Mouse (Mus musculus) cerebellum, adult 11-12 months (tissue): ENCODE measurements around the gene Kcng4.

Experiments
- DNase-seq: peaks from one replicate; pipeline ENCODE4 v3.0.0; 2022

Gene Kcng4

GRCm38 (mm10) chr8:119612471-119612870 lies 23.0 kb downstream of the Kcng4 start, which contains the start of gene Adad2:
TSS of gene Adad2 (plus strand) at chr8:119612747.
- no peak for DNase-seq

GRCm38 (mm10) chr8:119606224-119606623 lies 29.3 kb downstream of the Kcng4 start:
- no peak for DNase-seq

- peak; percentile 91 for DNase-seq
These were observed 30.5 kb downstream of the Kcng4 start, which contains the start of gene Taf1c for GRCm38 (mm10) chr8:119604996-119605395. TSS of gene Taf1c (minus strand) at chr8:119605222.

- no peak for DNase-seq
These were observed 31.1 kb downstream of the Kcng4 start for GRCm38 (mm10) chr8:119604398-119604803.

GRCm38 (mm10) chr8:119603771-119604170 lies 31.7 kb downstream of the Kcng4 start:
- no peak for DNase-seq

- DNase-seq, result no peak
These were observed 44.0 kb downstream of the Kcng4 start for GRCm38 (mm10) chr8:119591456-119591855.

GRCm38 (mm10) chr8:119590348-119590747 lies 45.1 kb downstream of the Kcng4 start:
- DNase-seq, result no peak

GRCm38 (mm10) chr8:119588844-119589243 lies 46.6 kb downstream of the Kcng4 start:
- DNase-seq, result no peak

GRCm38 (mm10) chr8:119588321-119588720 lies 47.2 kb downstream of the Kcng4 start:
- no peak for DNase-seq

GRCm38 (mm10) chr8:119585901-119586300 lies 49.6 kb downstream of the Kcng4 start:
- no peak for DNase-seq

- no peak for DNase-seq
These were observed 54.9 kb downstream of the Kcng4 start for GRCm38 (mm10) chr8:119580441-119581161.

GRCm38 (mm10) chr8:119579096-119579495 lies 56.4 kb downstream of the Kcng4 start:
- DNase-seq, result no peak

GRCm38 (mm10) chr8:119575366-119575726 lies 60.1 kb downstream of the Kcng4 start:
- no peak for DNase-seq

GRCm38 (mm10) chr8:119574437-119575365 lies 60.8 kb downstream of the Kcng4 start, which contains the start of the genes Hsdl1 and Dnaaf1:
TSS of gene Hsdl1 (minus strand) at chr8:119575183.
TSS of gene Dnaaf1 (plus strand) at chr8:119575235.
- DNase-seq, result peak; percentile 94
